Mouse (Mus musculus): ENCODE data around the gene Vmn1r178. TPM values are rescaled to one million over a fixed set of nuclear protein-coding genes. Genes with fewer than 3 reads are reported as not detected.
"Not testable (repeated sequence)": the region's sequence is repeated elsewhere in the genome, so short reads cannot be mapped to it uniquely, and the experiment has no call there.

Vmn1r178 gene
- not detected in 2 replicates for polyA plus RNA-seq (2014; fragmentation: Nextera tagmentation; extraction: Ambion mirVana)

GRCm38 (mm10) chr7:23891709-23892108, at the start of gene Vmn1r178:
TSS of gene Vmn1r178 (plus strand) at chr7:23892009.
- Histone ChIP-seq H3K4me3 (ENCODE audit: low read depth, low read length) (no peak within 1 kb of the TSS), H3K9ac (ENCODE audit: low read length) (no peak within 1 kb of the TSS), H3K27ac (ENCODE audit: low read depth, low read length) (no peak within 1 kb of the TSS), H3K4me2 (ENCODE audit: low read depth, low read length, severe bottlenecking) (no peak within 1 kb of the TSS), H3K27me3 (ENCODE audit: control insufficient read depth, insufficient read depth, low read length) (no peaks in the 10 kb centered on the region), H3K4me1 (replicated peaks; ENCODE audit: control insufficient read depth, insufficient read depth, low read length) (no peaks in the 10 kb centered on the region), H3K36me3 (ENCODE audit: control insufficient read depth, insufficient read depth, low read length) (no peaks in the 10 kb centered on the region), H3K9me3 (ENCODE audit: control insufficient read depth, low read length) (peaks cover 5% of the 10 kb centered on the region)
- 87% methylated on average over 1 of the region's 1 CpGs for WGBS
- ATAC-seq (replicated peaks; ENCODE audit: low FRiP score) (no peak), DNase-seq (ENCODE audit: low spot score) (no peak)

GRCm38 (mm10) chr7:23866349-23866748, 25.5 kb upstream of the Vmn1r178 start, which contains the start of gene Vmn1r177:
TSS of gene Vmn1r177 (minus strand) at chr7:23866449.
- not testable (repeated sequence) for DNase-seq (ENCODE audit: low spot score); H3K27me3 ChIP-seq (ENCODE audit: control insufficient read depth, insufficient read depth, low read length); H3K9me3 ChIP-seq (ENCODE audit: control insufficient read depth, low read length); H3K4me3 ChIP-seq (ENCODE audit: low read depth, low read length); H3K4me1 ChIP-seq (replicated peaks; ENCODE audit: control insufficient read depth, insufficient read depth, low read length); ATAC-seq (replicated peaks; ENCODE audit: low FRiP score); H3K4me2 ChIP-seq (ENCODE audit: low read depth, low read length, severe bottlenecking); H3K27ac ChIP-seq (ENCODE audit: low read depth, low read length); H3K9ac ChIP-seq (ENCODE audit: low read length); H3K36me3 ChIP-seq (ENCODE audit: control insufficient read depth, insufficient read depth, low read length)
- WGBS = 7% methylated on average over 1 of the region's 1 CpGs

- not testable (repeated sequence) for H3K27me3 ChIP-seq (ENCODE audit: control insufficient read depth, insufficient read depth, low read length); H3K4me1 ChIP-seq (replicated peaks; ENCODE audit: control insufficient read depth, insufficient read depth, low read length); DNase-seq (ENCODE audit: low spot score); H3K4me3 ChIP-seq (ENCODE audit: low read depth, low read length); ATAC-seq (replicated peaks; ENCODE audit: low FRiP score); H3K9me3 ChIP-seq (ENCODE audit: control insufficient read depth, low read length); H3K9ac ChIP-seq (ENCODE audit: low read length); H3K4me2 ChIP-seq (ENCODE audit: low read depth, low read length, severe bottlenecking); H3K27ac ChIP-seq (ENCODE audit: low read depth, low read length); H3K36me3 ChIP-seq (ENCODE audit: control insufficient read depth, insufficient read depth, low read length)
- WGBS = 73% methylated on average over 3 of the region's 4 CpGs
Observed at GRCm38 (mm10) chr7:23876918-23877317, 14.9 kb upstream of the Vmn1r178 start.

GRCm38 (mm10) chr7:23926678-23927077, 34.9 kb downstream of the Vmn1r178 start, which contains the start of gene Vmn1r179:
TSS of gene Vmn1r179 (plus strand) at chr7:23926978.
- no peak within 1 kb of the TSS for H3K27ac ChIP-seq (ENCODE audit: low read depth, low read length)

More at GRCm38 (mm10) chr7:23926678-23927077, 34.9 kb downstream of the Vmn1r178 start, which contains the start of gene Vmn1r179:
- 54% methylated on average over 2 of the region's 2 CpGs for WGBS
- no peaks in the 10 kb centered on the region for H3K4me1 ChIP-seq (replicated peaks; ENCODE audit: control insufficient read depth, insufficient read depth, low read length)
- no peak within 1 kb of the TSS for H3K4me2 ChIP-seq (ENCODE audit: low read depth, low read length, severe bottlenecking)
- ATAC-seq (replicated peaks; ENCODE audit: low FRiP score) (no peak), DNase-seq (ENCODE audit: low spot score) (no peak)
- no peaks in the 10 kb centered on the region for H3K36me3 ChIP-seq (ENCODE audit: control insufficient read depth, insufficient read depth, low read length)
- H3K4me3 ChIP-seq (ENCODE audit: low read depth, low read length) = no peak within 1 kb of the TSS
- peaks cover 4% of the 10 kb centered on the region; the same call in 1 of the 2 replicates for H3K9me3 ChIP-seq (ENCODE audit: control insufficient read depth, low read length)
- H3K27me3 ChIP-seq (ENCODE audit: control insufficient read depth, insufficient read depth, low read length) = no peaks in the 10 kb centered on the region
- H3K9ac ChIP-seq (ENCODE audit: low read length) = no peak within 1 kb of the TSS

Other genes with a start within 250 kb of the Vmn1r178 start
- gene Vmn1r172, start 233.7 kb upstream of the Vmn1r178 start, polyA plus RNA-seq (2014; fragmentation: Nextera tagmentation; extraction: Ambion mirVana) = not detected in 2 replicates
- gene Vmn1r173, start 191.3 kb upstream of the Vmn1r178 start, polyA plus RNA-seq (2014; fragmentation: Nextera tagmentation; extraction: Ambion mirVana) = not detected in 2 replicates
- gene Vmn1r174, start 139.7 kb upstream of the Vmn1r178 start, polyA plus RNA-seq (2014; fragmentation: Nextera tagmentation; extraction: Ambion mirVana) = not detected in 2 replicates
- not detected in 2 replicates for gene Vmn1r175, start 81.4 kb upstream of the Vmn1r178 start, polyA plus RNA-seq (2014; fragmentation: Nextera tagmentation; extraction: Ambion mirVana)
- gene Vmn1r176, start 54.6 kb upstream of the Vmn1r178 start, polyA plus RNA-seq (2014; fragmentation: Nextera tagmentation; extraction: Ambion mirVana) = not detected in 2 replicates
- gene Vmn1r177, start 25.6 kb upstream of the Vmn1r178 start, polyA plus RNA-seq (2014; fragmentation: Nextera tagmentation; extraction: Ambion mirVana) = not detected in 2 replicates
- not detected in 2 replicates for gene Vmn1r179, start 35.0 kb downstream of the Vmn1r178 start, polyA plus RNA-seq (2014; fragmentation: Nextera tagmentation; extraction: Ambion mirVana)
- not detected in 2 replicates for gene Vmn1r180, start 58.6 kb downstream of the Vmn1r178 start, polyA plus RNA-seq (2014; fragmentation: Nextera tagmentation; extraction: Ambion mirVana)
- not detected in 2 replicates for gene Vmn1r181, start 82.6 kb downstream of the Vmn1r178 start, polyA plus RNA-seq (2014; fragmentation: Nextera tagmentation; extraction: Ambion mirVana)
- not detected in 2 replicates for gene V1rd19, start 109.7 kb downstream of the Vmn1r178 start, polyA plus RNA-seq (2014; fragmentation: Nextera tagmentation; extraction: Ambion mirVana)
- not detected in 2 replicates for gene Vmn1r183, start 161.2 kb downstream of the Vmn1r178 start, polyA plus RNA-seq (2014; fragmentation: Nextera tagmentation; extraction: Ambion mirVana)
- 33.3 and 35.3 TPM in 2 replicates for gene Zfp180, start 189.9 kb downstream of the Vmn1r178 start, polyA plus RNA-seq (2014; fragmentation: Nextera tagmentation; extraction: Ambion mirVana)
- 5.1 and 6.3 TPM in 2 replicates for gene Zfp112, start 220.3 kb downstream of the Vmn1r178 start, polyA plus RNA-seq (2014; fragmentation: Nextera tagmentation; extraction: Ambion mirVana)
- 17.4 and 17.6 TPM in 2 replicates for gene Zfp235, start 242.2 kb downstream of the Vmn1r178 start, polyA plus RNA-seq (2014; fragmentation: Nextera tagmentation; extraction: Ambion mirVana)

All from forebrain, embryonic 11.5 days (tissue).